16 mouse cellular contexts compared by ENCODE assay signal in genomic region chr11:96940578-96941465, GRCm38 (mm10). TPM values are rescaled to one million over a fixed set of nuclear protein-coding genes. Genes with fewer than 3 reads are reported as not detected.
DNase-seq lines count a peak whose midpoint lies in the region; ATAC-seq and TF ChIP-seq lines count a peak whose summit lies in the region.
"Had no signal": no experiment of that assay in that cellular context is flagged by ENCODE, and none has a peak within 500 bp of the region (broad histone marks: within the 10 kb centered on the region; RNA-seq: fewer than 3 reads in every experiment).

No protein-coding gene starts in this region.

- no peaks in the 10 kb centered on the region for H3K36me3 ChIP-seq in hindbrain, embryonic 10.5 days
- no peaks in the 10 kb centered on the region for H3K36me3 ChIP-seq in hindbrain, embryonic 12.5 days
- no peaks in the 10 kb centered on the region for H3K36me3 ChIP-seq in lung, postnatal 0 days (ENCODE audit: insufficient read depth, low read length)
- H3K36me3 ChIP-seq: limb, embryonic 15.5 days had no signal

- peaks cover 17% of the 10 kb centered on the region; the same call in 1 of the 2 replicates for H3K27me3 ChIP-seq in hindbrain, embryonic 10.5 days (ENCODE audit: insufficient read depth, poor library complexity, severe bottlenecking)
- H3K27me3 ChIP-seq in hindbrain, embryonic 12.5 days = no peaks in the 10 kb centered on the region
- H3K27me3 ChIP-seq in lung, postnatal 0 days (replicated peaks; ENCODE audit: insufficient read depth, low read length) = no peaks in the 10 kb centered on the region
- H3K27me3 ChIP-seq: limb, embryonic 15.5 days; megakaryocyte, embryonic 14.5 days had no signal

- H3K4me2 ChIP-seq in hindbrain, embryonic 12.5 days (replicated peaks) = no peak overlapping the region
- no peak overlapping the region for H3K4me2 ChIP-seq in lung, postnatal 0 days (replicated peaks; ENCODE audit: low read depth, low read length)
- H3K4me2 ChIP-seq: limb, embryonic 15.5 days had no signal

- H3K27ac ChIP-seq in hindbrain, embryonic 10.5 days = peak overlapping the region; percentile 45; the same call in 1 of the 2 replicates
- no peak overlapping the region for H3K27ac ChIP-seq in hindbrain, embryonic 12.5 days
- no peak overlapping the region for H3K27ac ChIP-seq in lung, postnatal 0 days (ENCODE audit: low read length)
- H3K27ac ChIP-seq: limb, embryonic 15.5 days had no signal

- H3K9me3 ChIP-seq in hindbrain, embryonic 10.5 days = no peaks in the 10 kb centered on the region
- H3K9me3 ChIP-seq in hindbrain, embryonic 12.5 days (replicated peaks) = no peaks in the 10 kb centered on the region
- H3K9me3 ChIP-seq in lung, postnatal 0 days (ENCODE audit: low read length) = no peaks in the 10 kb centered on the region
- H3K9me3 ChIP-seq: limb, embryonic 15.5 days; megakaryocyte, embryonic 14.5 days had no signal

- ATAC-seq in hindbrain, embryonic 12.5 days (ENCODE audit: low FRiP score) = no peak
- peak; percentile 32 for ATAC-seq in erythroblast, adult 5-6 weeks (replicated peaks; ENCODE audit: low FRiP score, poor library complexity, severe bottlenecking)
- ATAC-seq in megakaryocyte progenitor cell, adult 5-6 weeks (replicated peaks; ENCODE audit: poor library complexity) = peak; percentile 30
- no peak for ATAC-seq in lung, postnatal 0 days
- ATAC-seq: forebrain, embryonic 14.5 days had no signal

- no peak overlapping the region for H3K9ac ChIP-seq in hindbrain, embryonic 12.5 days
- no peak overlapping the region for H3K9ac ChIP-seq in lung, postnatal 0 days (replicated peaks; ENCODE audit: low read depth)
- H3K9ac ChIP-seq: limb, embryonic 15.5 days had no signal

- WGBS in hindbrain, embryonic 10.5 days = 81% methylated on average over 16 of the region's 16 CpGs
- WGBS in hindbrain, embryonic 12.5 days = 80% methylated on average over 16 of the region's 16 CpGs
- 71% methylated on average over 16 of the region's 16 CpGs for WGBS in lung, postnatal 0 days

- DNase-seq in hindbrain, embryonic 10.5 days (ENCODE audit: low spot score) = no peak
- peak; percentile 81 for DNase-seq in MEL-GATA-1-ER (ENCODE audit: extremely low read depth, low read depth)
- DNase-seq in embryo, embryonic 9.5 days (ENCODE audit: extremely low spot score) = no peak
- DNase-seq in lung, postnatal 0 days (ENCODE audit: low spot score) = no peak
- DNase-seq in frontal cortex, postnatal 36 days (ENCODE audit: low spot score in 2 of 2) = no peak
- DNase-seq: cerebellum, adult 9-11 months; gastrocnemius, postnatal 14 days; kidney, postnatal 10 days; layer of hippocampus, postnatal 36 days; right cerebral cortex, postnatal 25 days had no signal

- no peak for TF ChIP-seq CTCF in lung, postnatal 0 days (IDR thresholded peaks at IDR 0.05)

- H3K4me1 ChIP-seq in hindbrain, embryonic 10.5 days (replicated peaks) = peaks cover 25% of the 10 kb centered on the region
- H3K4me1 ChIP-seq in hindbrain, embryonic 12.5 days = peaks cover 13% of the 10 kb centered on the region
- peaks cover 6% of the 10 kb centered on the region; the same call in 1 of the 2 replicates for H3K4me1 ChIP-seq in lung, postnatal 0 days (ENCODE audit: insufficient read depth, low read depth, low read length)

- H3K4me3 ChIP-seq in hindbrain, embryonic 10.5 days = no peak overlapping the region
- no peak overlapping the region for H3K4me3 ChIP-seq in hindbrain, embryonic 12.5 days
- H3K4me3 ChIP-seq in lung, postnatal 0 days (ENCODE audit: low read depth, low read length) = no peak overlapping the region
- H3K4me3 ChIP-seq: limb, embryonic 15.5 days had no signal

- no peak for TF ChIP-seq EP300 in lung, postnatal 0 days (IDR thresholded peaks at IDR 0.05)

RNA-seq across cellular contexts. Expression of gene Pnpo, which starts 3.0 kb away (rescaled TPM):
- 31.4 and 36.4 TPM in 2 replicates for polyA plus RNA-seq in hindbrain, embryonic 10.5 days (2016; fragmentation: Nextera tagmentation; extraction: Ambion mirVana)
- 21.5 and 22.5 TPM in 2 replicates for polyA plus RNA-seq in hindbrain, embryonic 12.5 days (2016; fragmentation: Nextera tagmentation; extraction: Ambion mirVana)
- total RNA-seq in erythroblast, adult 5-6 weeks (2015; ENCODE audit: low replicate concordance) = 231 and 288 TPM in 2 replicates
- total RNA-seq in erythroblast, adult 5-6 weeks (2017; ENCODE audit: low replicate concordance) = 381 and 405 TPM in 2 replicates
- total RNA-seq in megakaryocyte progenitor cell, adult 5-6 weeks (2015) = 22.5 and 23.0 TPM in 2 replicates
- 36.3 and 38.7 TPM in 2 replicates for total RNA-seq in megakaryocyte progenitor cell, adult 5-6 weeks (2017)
- 28.7 and 30.0 TPM in 2 replicates for polyA plus RNA-seq in lung, postnatal 0 days (2015; fragmentation: Nextera tagmentation; extraction: Ambion mirVana)

RNA-seq across cellular contexts. Expression of gene Prr15l, which starts 12.9 kb away (rescaled TPM):
- 0.37 and 0.75 TPM in 2 replicates for polyA plus RNA-seq in hindbrain, embryonic 10.5 days (2016; fragmentation: Nextera tagmentation; extraction: Ambion mirVana)
- polyA plus RNA-seq in hindbrain, embryonic 12.5 days (2016; fragmentation: Nextera tagmentation; extraction: Ambion mirVana) = 0.53 and 1.5 TPM in 2 replicates
- total RNA-seq in erythroblast, adult 5-6 weeks (2015; ENCODE audit: low replicate concordance) = not detected in 2 replicates
- 0.94 and 1.3 TPM in 2 replicates for total RNA-seq in erythroblast, adult 5-6 weeks (2017; ENCODE audit: low replicate concordance)
- total RNA-seq in megakaryocyte progenitor cell, adult 5-6 weeks (2015) = not detected in 2 replicates
- total RNA-seq in megakaryocyte progenitor cell, adult 5-6 weeks (2017) = not detected in 2 replicates
- 126 and 127 TPM in 2 replicates for polyA plus RNA-seq in lung, postnatal 0 days (2015; fragmentation: Nextera tagmentation; extraction: Ambion mirVana)
- total RNA-seq: gastrocnemius, postnatal 14 days; layer of hippocampus, postnatal 36 days had no signal

RNA-seq across cellular contexts. Expression of gene Cdk5rap3, which starts 24.5 kb away (rescaled TPM):
- 112 and 124 TPM in 2 replicates for polyA plus RNA-seq in hindbrain, embryonic 10.5 days (2016; fragmentation: Nextera tagmentation; extraction: Ambion mirVana)
- 98.8 and 98.9 TPM in 2 replicates for polyA plus RNA-seq in hindbrain, embryonic 12.5 days (2016; fragmentation: Nextera tagmentation; extraction: Ambion mirVana)
- 6.1 and 8.6 TPM in 2 replicates for total RNA-seq in erythroblast, adult 5-6 weeks (2015; ENCODE audit: low replicate concordance)
- total RNA-seq in erythroblast, adult 5-6 weeks (2017; ENCODE audit: low replicate concordance) = 6.8 and 17.3 TPM in 2 replicates
- 30.3 and 31.4 TPM in 2 replicates for total RNA-seq in megakaryocyte progenitor cell, adult 5-6 weeks (2015)
- 70.1 and 74.3 TPM in 2 replicates for total RNA-seq in megakaryocyte progenitor cell, adult 5-6 weeks (2017)
- 46.4 and 48.0 TPM in 2 replicates for polyA plus RNA-seq in lung, postnatal 0 days (2015; fragmentation: Nextera tagmentation; extraction: Ambion mirVana)

RNA-seq across cellular contexts. Expression of gene Sp2, which starts 41.9 kb away (rescaled TPM):
- 29.5 and 31.4 TPM in 2 replicates for polyA plus RNA-seq in hindbrain, embryonic 10.5 days (2016; fragmentation: Nextera tagmentation; extraction: Ambion mirVana)
- polyA plus RNA-seq in hindbrain, embryonic 12.5 days (2016; fragmentation: Nextera tagmentation; extraction: Ambion mirVana) = 19.0 and 20.8 TPM in 2 replicates
- 16.1 and 17.1 TPM in 2 replicates for total RNA-seq in erythroblast, adult 5-6 weeks (2015; ENCODE audit: low replicate concordance)
- 4.4 and 6.1 TPM in 2 replicates for total RNA-seq in erythroblast, adult 5-6 weeks (2017; ENCODE audit: low replicate concordance)
- 21.0 and 27.4 TPM in 2 replicates for total RNA-seq in megakaryocyte progenitor cell, adult 5-6 weeks (2015)
- total RNA-seq in megakaryocyte progenitor cell, adult 5-6 weeks (2017) = 2.3 and 2.8 TPM in 2 replicates
- 9.1 and 10.6 TPM in 2 replicates for polyA plus RNA-seq in lung, postnatal 0 days (2015; fragmentation: Nextera tagmentation; extraction: Ambion mirVana)

Comparison
In these comparisons a context has a peak if more than half of its experiments do, and no peak if none do; other contexts are left out.
1. ATAC-seq: peak in erythroblast, adult 5-6 weeks (single experiment) and megakaryocyte progenitor cell, adult 5-6 weeks (single experiment); none in hindbrain, embryonic 12.5 days (single experiment) and lung, postnatal 0 days (single experiment).
2. RNA of gene Prr15l, which starts 12.9 kb away (polyA plus RNA-seq): 126 to 127 TPM in lung, postnatal 0 days; 0.53 to 1.5 TPM in hindbrain, embryonic 12.5 days and 0.37 to 0.75 TPM in hindbrain, embryonic 10.5 days; every median in the first group is over 10 times any median in the second.